Mouse (Mus musculus) erythroblast, embryonic 14.5 days (primary cell): ENCODE measurements around the gene Hsd17b13. TPM values are rescaled to one million over a fixed set of nuclear protein-coding genes. Genes with fewer than 3 reads are reported as not detected.
A peak's percentile ranks its signal among the peaks of the same experiment; 100 is the strongest.
"Not testable (repeated sequence)": the region's sequence is repeated elsewhere in the genome, so short reads cannot be mapped to it uniquely, and the experiment has no call there.

ENCODE experiments used
- H3K27me3 ChIP-seq: 2 replicates; pipeline ENCODE4 v1.6.1; 2012; ENCODE audit warnings: inconsistent platforms; ENCODE audit not compliant: control insufficient read depth
- H3K36me3 ChIP-seq: 2 replicates; pipeline ENCODE4 v1.6.1; 2012; ENCODE audit warnings: mild to moderate bottlenecking, inconsistent platforms; ENCODE audit not compliant: control insufficient read depth
- H3K4me1 ChIP-seq: 2 replicates; pipeline ENCODE4 v1.6.1; 2012; ENCODE audit warnings: inconsistent platforms; ENCODE audit not compliant: control insufficient read depth
- H3K4me3 ChIP-seq: replicated peaks from 2 replicates; pipeline ENCODE3; 2012; ENCODE audit warnings: moderate library complexity, mild to moderate bottlenecking, inconsistent platforms
- H3K9me3 ChIP-seq: 2 replicates; pipeline ENCODE4 v1.6.1; 2012; ENCODE audit warnings: low read length, inconsistent platforms, mixed read lengths; ENCODE audit not compliant: control insufficient read depth
- GATA1 ChIP-seq: IDR thresholded peaks from 2 replicates; pipeline ENCODE4 v1.6.1; 2012; ENCODE audit warnings: low read length, inconsistent platforms, mixed read lengths
- TAL1 ChIP-seq: IDR thresholded peaks from 3 replicates; pipeline ENCODE4 v1.6.1; 2012; ENCODE audit warnings: low read length, inconsistent platforms, mixed read lengths
- polyA plus RNA-seq: library from polyadenylated mRNA; stranded (reverse); fragments of >175 nt; gene quantifications from 2 replicates; pipeline ENCODE4 v1.2.3, GENCODE M21; 2012

Gene Hsd17b13
- not detected in 2 replicates for polyA plus RNA-seq

DNA sequence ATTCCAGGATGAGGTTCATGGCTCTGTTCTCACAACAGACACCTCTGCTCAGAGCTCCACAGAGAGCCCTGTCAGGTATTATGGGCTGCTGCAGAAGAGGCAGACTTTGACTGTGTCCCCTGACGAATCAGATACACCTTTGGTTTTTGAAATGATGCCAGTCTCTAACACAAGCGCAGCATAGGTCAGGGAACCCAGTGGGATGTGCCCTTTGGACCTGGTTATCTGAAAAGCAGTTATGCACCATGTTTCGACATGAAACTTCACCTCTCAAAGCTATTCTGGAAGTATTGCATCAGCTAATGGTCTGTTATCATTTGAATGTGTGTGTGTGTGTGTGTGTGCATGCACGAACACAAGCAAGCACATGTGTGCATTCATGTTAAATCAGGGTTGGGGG, at the start of gene Hsd17b13:
Gene Hsd17b13, minus strand, starts transcription at position 114 of the 400 bp plus-strand sequence.
- no peaks in the 10 kb centered on the region for H3K9me3 ChIP-seq
- H3K27me3 ChIP-seq, result peaks cover 11% of the 10 kb centered on the region
- H3K36me3 ChIP-seq, result no peaks in the 10 kb centered on the region
- TF ChIP-seq TAL1 (no peak), GATA1 (no peak)
- H3K4me3 ChIP-seq, result no peak within 1 kb of the TSS
- H3K4me1 ChIP-seq, result no peaks in the 10 kb centered on the region

GRCm38 (mm10) chr5:104025245-104025854, 48.1 kb upstream of the Hsd17b13 start:
- Histone ChIP-seq H3K27me3 (peaks cover 29% of the 10 kb centered on the region), H3K9me3 (no peaks in the 10 kb centered on the region), H3K36me3 (no peaks in the 10 kb centered on the region), H3K4me1 (peaks cover 20% of the 10 kb centered on the region), H3K4me3 (no peak overlapping the region)
- TF ChIP-seq TAL1, result no peak

DNA sequence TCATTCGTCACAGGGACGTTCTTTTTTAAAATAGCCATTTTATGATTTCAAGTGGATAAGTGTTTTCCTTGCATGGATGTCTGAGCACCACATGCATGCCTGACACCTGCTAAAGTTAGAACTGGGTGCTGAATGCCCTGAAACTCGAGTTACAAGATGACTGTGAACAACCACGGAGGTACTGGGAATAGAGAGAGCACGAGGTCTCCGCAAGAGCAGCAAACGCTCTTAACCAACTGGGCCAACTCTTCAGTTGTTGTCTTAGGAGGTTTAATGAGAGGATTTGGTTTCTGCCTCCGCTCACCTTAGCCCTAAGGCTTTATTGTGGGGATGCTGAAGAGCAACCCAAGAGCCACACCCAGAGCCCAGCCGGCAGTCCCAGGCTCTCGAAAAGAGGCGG, 47.6 kb upstream of the Hsd17b13 start:
- H3K4me1 ChIP-seq, result peaks cover 22% of the 10 kb centered on the region
- peaks cover 29% of the 10 kb centered on the region for H3K27me3 ChIP-seq
- no peak for TF ChIP-seq GATA1
- TF ChIP-seq TAL1, result no peak
- no peaks in the 10 kb centered on the region for H3K9me3 ChIP-seq
- H3K36me3 ChIP-seq, result no peaks in the 10 kb centered on the region
- no peak overlapping the region for H3K4me3 ChIP-seq

GRCm38 (mm10) chr5:104024193-104024592, 47.0 kb upstream of the Hsd17b13 start:
- H3K4me3 ChIP-seq, result not testable (repeated sequence)
- H3K4me1 ChIP-seq, result peaks cover 24% of the 10 kb centered on the region

DNA sequence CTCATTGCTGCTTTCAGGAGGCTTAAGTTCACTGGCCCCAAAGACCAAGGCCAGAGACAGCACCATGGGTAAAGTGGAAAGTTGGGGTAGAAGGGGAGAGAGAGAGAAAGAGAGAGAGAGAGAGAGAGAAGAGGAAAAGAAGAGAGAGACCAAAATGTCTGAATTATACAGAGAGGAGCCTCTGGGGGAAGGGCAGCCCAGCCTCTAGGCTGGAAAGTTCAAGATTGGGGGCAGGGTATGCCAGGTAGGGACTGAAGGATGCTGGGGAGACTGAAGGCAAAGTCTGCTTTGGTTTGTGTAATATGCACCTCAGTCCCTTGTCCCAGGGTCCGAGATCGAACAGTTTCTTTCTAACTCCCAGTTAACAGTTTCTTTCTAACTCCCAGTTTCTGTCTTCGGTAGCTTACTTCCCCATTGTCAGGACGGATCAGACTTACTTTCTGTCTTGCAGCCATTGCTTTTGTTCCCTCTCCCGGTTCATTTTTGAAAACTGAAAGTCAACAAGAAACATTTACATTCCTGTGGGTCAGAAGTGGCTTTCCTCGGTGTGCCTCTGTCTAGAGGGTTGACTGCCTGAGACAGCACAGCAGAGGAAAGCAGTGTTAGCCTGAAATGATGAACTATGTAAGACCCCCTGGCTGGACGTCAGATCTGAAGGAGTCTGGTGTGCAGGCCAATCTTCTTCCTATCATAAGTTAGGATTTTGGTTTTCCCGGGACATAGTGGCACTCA, 46.2 kb upstream of the Hsd17b13 start:
- Histone ChIP-seq H3K4me1 (peaks cover 24% of the 10 kb centered on the region), H3K27me3 (peaks cover 29% of the 10 kb centered on the region), H3K36me3 (no peaks in the 10 kb centered on the region), H3K4me3 (no peak overlapping the region), H3K9me3 (no peaks in the 10 kb centered on the region)
- no peak for TF ChIP-seq TAL1
- TF ChIP-seq GATA1, result no peak

More at GRCm38 (mm10) chr5:104024193-104024592, 47.0 kb upstream of the Hsd17b13 start:
- not testable (repeated sequence) for H3K9me3 ChIP-seq, H3K36me3 ChIP-seq
- H3K27me3 ChIP-seq, result peaks cover 29% of the 10 kb centered on the region

- Histone ChIP-seq H3K36me3 (peaks cover 3% of the 10 kb centered on the region), H3K27me3 (peaks cover 29% of the 10 kb centered on the region), H3K4me1 (peaks cover 24% of the 10 kb centered on the region), H3K4me3 (no peak overlapping the region), H3K9me3 (no peaks in the 10 kb centered on the region)
- TF ChIP-seq GATA1 (no peak), TAL1 (no peak)
Measured at GRCm38 (mm10) chr5:104022558-104022957, 45.3 kb upstream of the Hsd17b13 start.

DNA sequence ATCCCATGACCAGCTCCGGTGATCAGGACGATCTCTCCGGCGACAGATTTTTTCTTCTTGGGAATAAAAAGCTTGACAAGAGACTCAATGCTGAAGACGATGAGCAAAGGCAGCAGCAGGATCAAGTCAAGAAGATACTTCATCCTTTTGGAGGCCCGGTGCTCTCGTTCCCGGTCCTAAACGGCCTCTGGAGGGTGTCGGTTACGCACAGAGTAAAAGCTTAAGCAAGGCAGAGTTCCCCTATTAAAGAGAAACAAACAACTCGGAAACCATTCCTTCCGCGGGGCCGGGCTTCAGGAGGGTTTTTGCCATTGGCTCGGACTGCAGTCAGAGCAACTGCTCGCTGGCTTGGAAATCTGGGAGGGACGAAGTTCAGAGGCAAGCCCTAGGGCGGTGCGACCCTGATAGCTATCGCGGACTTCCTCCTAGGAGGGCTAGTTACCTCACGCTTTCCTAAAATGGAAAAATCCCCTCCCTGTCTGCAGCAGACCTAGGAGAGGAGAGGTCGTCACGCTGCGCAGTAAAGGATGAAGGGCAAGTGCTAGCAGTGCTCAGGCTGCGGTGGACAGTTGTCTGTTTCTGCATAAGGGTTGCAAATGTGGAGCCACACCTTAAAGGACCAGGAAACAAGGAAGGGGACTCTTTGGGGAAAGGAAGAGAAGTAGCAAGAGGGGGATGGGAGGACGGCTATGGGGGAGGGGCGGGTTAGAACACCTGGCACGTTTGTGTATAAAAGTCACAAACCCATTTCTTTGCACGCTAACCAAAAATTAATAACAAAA, 44.6 kb upstream of the Hsd17b13 start, which contains the start of gene Hsd17b11:
Gene Hsd17b11, minus strand, starts transcription at position 323 of the 782 bp plus-strand sequence.
- Histone ChIP-seq H3K4me1 (peaks cover 24% of the 10 kb centered on the region), H3K36me3 (peaks cover 6% of the 10 kb centered on the region), H3K9me3 (no peaks in the 10 kb centered on the region), H3K27me3 (peaks cover 25% of the 10 kb centered on the region), H3K4me3 (peak within 1 kb of the TSS; percentile 60)
- TF ChIP-seq GATA1 (no peak), TAL1 (no peak)

DNA sequence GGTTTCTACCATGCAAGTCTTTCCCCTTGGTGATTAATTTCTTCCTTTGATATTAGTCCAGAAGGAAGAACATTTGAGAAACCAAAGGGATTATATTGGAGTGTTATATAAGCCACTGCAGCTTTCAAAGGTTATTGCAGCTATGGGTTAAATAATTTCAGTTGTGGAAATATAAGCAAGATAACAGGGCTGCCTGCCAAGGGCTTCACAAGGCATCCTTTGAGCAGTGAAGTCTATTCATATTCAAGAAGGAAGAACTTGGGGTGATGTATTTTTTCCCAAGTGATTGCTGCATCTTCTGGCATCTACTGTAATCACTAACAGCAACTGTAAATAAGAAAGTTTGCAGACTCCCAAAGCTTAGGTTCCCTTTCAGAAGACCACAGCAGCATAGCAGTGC, 34.2 kb upstream of the Hsd17b13 start:
- peaks cover 2% of the 10 kb centered on the region; the same call in 1 of the 2 replicates for H3K4me1 ChIP-seq
- no peak for TF ChIP-seq TAL1
- no peak for TF ChIP-seq GATA1

DNA sequence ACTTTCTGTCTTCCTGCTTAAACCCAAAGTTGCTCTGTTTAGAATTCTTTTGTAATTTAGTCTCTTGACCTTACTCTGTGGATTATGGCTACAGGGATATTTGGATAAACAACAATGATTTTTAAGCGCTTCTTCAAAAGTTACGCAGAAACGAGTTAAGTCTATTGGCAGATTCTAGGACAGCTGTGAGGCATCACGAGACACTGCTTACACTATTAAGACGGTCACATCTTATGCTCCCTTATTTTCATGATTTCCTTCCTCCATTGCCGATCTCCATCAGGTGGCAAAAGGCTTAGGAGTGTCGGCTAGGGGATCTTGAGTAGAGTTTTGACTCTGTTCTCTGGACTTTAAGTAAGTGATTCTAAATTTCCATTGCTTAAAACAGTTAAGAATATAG, 33.1 kb upstream of the Hsd17b13 start:
- no peaks in the 10 kb centered on the region for H3K27me3 ChIP-seq
- H3K36me3 ChIP-seq, result peaks cover 2% of the 10 kb centered on the region; the same call in 1 of the 2 replicates
- H3K4me1 ChIP-seq, result peaks cover 2% of the 10 kb centered on the region; the same call in 1 of the 2 replicates
- no peaks in the 10 kb centered on the region for H3K9me3 ChIP-seq
- H3K4me3 ChIP-seq, result no peak overlapping the region
- TF ChIP-seq GATA1 (no peak), TAL1 (no peak)

More for the DNA sequence above, 34.2 kb upstream of the Hsd17b13 start:
- Histone ChIP-seq H3K27me3 (no peaks in the 10 kb centered on the region), H3K4me3 (no peak overlapping the region), H3K9me3 (no peaks in the 10 kb centered on the region), H3K36me3 (peaks cover 2% of the 10 kb centered on the region; the same call in 1 of the 2 replicates)
